Mouse (Mus musculus): Measurements from ENCODE around the gene P3h1. TPM values are rescaled to one million over a fixed set of nuclear protein-coding genes. Genes with fewer than 3 reads are reported as not detected.

Gene P3h1
- total RNA-seq (2014; rRNA removed) (14.9 and 15.0 TPM in 2 replicates), polyA plus RNA-seq (2015; fragmentation: Nextera tagmentation; extraction: Ambion mirVana) (9.8 and 10.2 TPM in 2 replicates)

- peaks cover 8% of the 10 kb centered on the region; the same call in 1 of the 2 replicates for H3K4me1 ChIP-seq (ENCODE audit: insufficient read depth, low read length)
- WGBS: under 1% methylated on average over 41 of the region's 71 CpGs
- H3K4me2 ChIP-seq (ENCODE audit: low read depth, low read length, poor library complexity, severe bottlenecking): peak within 1 kb of the TSS; percentile 86
- H3K4me3 ChIP-seq (ENCODE audit: low read depth, low read length): peak within 1 kb of the TSS; percentile 91
- no peak for TF ChIP-seq CTCF (IDR thresholded peaks at IDR 0.05)
- ATAC-seq (ENCODE audit: low FRiP score): peak; percentile 96
- no peaks in the 10 kb centered on the region for H3K9me3 ChIP-seq (ENCODE audit: low read length)
- peak; percentile 99 for DNase-seq (ENCODE audit: low spot score)
- peaks cover 11% of the 10 kb centered on the region for H3K36me3 ChIP-seq (ENCODE audit: insufficient read depth, low read length)
- peak within 1 kb of the TSS; percentile 74 for H3K9ac ChIP-seq (replicated peaks; ENCODE audit: low read length, poor library complexity, severe bottlenecking)
- no peaks in the 10 kb centered on the region for H3K27me3 ChIP-seq (ENCODE audit: insufficient read depth, low read length)
- H3K27ac ChIP-seq (ENCODE audit: low read depth, low read length): peak within 1 kb of the TSS; percentile 57
Measured at GRCm38 (mm10) chr4:119232410-119233255, at the start of gene P3h1, which contains the start of gene AU022252. TSS of gene P3h1 (plus strand) at chr4:119232915. TSS of gene AU022252 (minus strand) at chr4:119232712.

DNA sequence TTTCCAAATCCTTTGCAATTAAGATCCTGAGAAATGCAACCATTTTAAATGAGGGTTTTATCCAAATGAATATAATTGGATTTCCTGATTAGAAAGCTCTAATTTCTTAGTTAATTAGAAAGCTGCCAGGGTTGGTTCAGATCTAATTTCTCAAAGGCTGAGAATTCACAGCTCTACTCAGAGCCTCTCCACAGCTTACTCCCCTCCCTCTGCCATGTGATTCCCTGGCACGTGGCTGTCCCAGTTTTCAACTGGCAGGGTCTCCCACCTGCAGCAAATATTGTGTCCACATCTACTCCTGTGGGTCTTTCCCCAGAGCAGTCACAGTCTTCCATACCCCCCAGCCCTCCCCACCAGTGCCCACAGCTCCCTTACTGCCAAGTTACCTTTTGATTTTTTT is 49.2 kb upstream of the P3h1 start:
- Histone ChIP-seq H3K36me3 (ENCODE audit: insufficient read depth, low read length) (no peaks in the 10 kb centered on the region), H3K4me1 (ENCODE audit: insufficient read depth, low read length) (no peaks in the 10 kb centered on the region), H3K4me2 (ENCODE audit: low read depth, low read length, poor library complexity, severe bottlenecking) (no peak overlapping the region), H3K27ac (ENCODE audit: low read depth, low read length) (no peak overlapping the region), H3K4me3 (ENCODE audit: low read depth, low read length) (no peak overlapping the region), H3K9me3 (ENCODE audit: low read length) (no peaks in the 10 kb centered on the region), H3K9ac (replicated peaks; ENCODE audit: low read length, poor library complexity, severe bottlenecking) (no peak overlapping the region), H3K27me3 (ENCODE audit: insufficient read depth, low read length) (no peaks in the 10 kb centered on the region)
- TF ChIP-seq CTCF (IDR thresholded peaks at IDR 0.05): no peak
- ATAC-seq (ENCODE audit: low FRiP score) (no peak), DNase-seq (ENCODE audit: low spot score) (no peak)
- 36% methylated on average over 1 of the region's 1 CpGs for WGBS

- H3K36me3 ChIP-seq (ENCODE audit: insufficient read depth, low read length): no peaks in the 10 kb centered on the region
- WGBS: 86% methylated on average over 4 of the region's 4 CpGs
- no peaks in the 10 kb centered on the region for H3K27me3 ChIP-seq (ENCODE audit: insufficient read depth, low read length)
- no peak overlapping the region for H3K9ac ChIP-seq (replicated peaks; ENCODE audit: low read length, poor library complexity, severe bottlenecking)
- H3K4me1 ChIP-seq (ENCODE audit: insufficient read depth, low read length): no peaks in the 10 kb centered on the region
- no peak for TF ChIP-seq CTCF (IDR thresholded peaks at IDR 0.05)
- no peak overlapping the region for H3K4me2 ChIP-seq (ENCODE audit: low read depth, low read length, poor library complexity, severe bottlenecking)
- H3K9me3 ChIP-seq (ENCODE audit: low read length): no peaks in the 10 kb centered on the region
- no peak overlapping the region for H3K4me3 ChIP-seq (ENCODE audit: low read depth, low read length)
- no peak overlapping the region for H3K27ac ChIP-seq (ENCODE audit: low read depth, low read length)
- DNase-seq (ENCODE audit: low spot score): no peak
- no peak for ATAC-seq (ENCODE audit: low FRiP score)
Measured at GRCm38 (mm10) chr4:119185771-119186170, 46.9 kb upstream of the P3h1 start.

GRCm38 (mm10) chr4:119188060-119188785 is 44.5 kb upstream of the P3h1 start:
- ATAC-seq (ENCODE audit: low FRiP score): no peak
- 56% methylated on average over 11 of the region's 11 CpGs for WGBS

GRCm38 (mm10) chr4:119189392-119189791 is 43.3 kb upstream of the P3h1 start:
- no peak overlapping the region for H3K4me2 ChIP-seq (ENCODE audit: low read depth, low read length, poor library complexity, severe bottlenecking)
- no peak overlapping the region for H3K9ac ChIP-seq (replicated peaks; ENCODE audit: low read length, poor library complexity, severe bottlenecking)
- H3K27me3 ChIP-seq (ENCODE audit: insufficient read depth, low read length): no peaks in the 10 kb centered on the region
- DNase-seq (ENCODE audit: low spot score) (no peak), ATAC-seq (ENCODE audit: low FRiP score) (no peak)
- no peaks in the 10 kb centered on the region for H3K4me1 ChIP-seq (ENCODE audit: insufficient read depth, low read length)
- no peak for TF ChIP-seq CTCF (IDR thresholded peaks at IDR 0.05)
- no peak overlapping the region for H3K27ac ChIP-seq (ENCODE audit: low read depth, low read length)
- no peak overlapping the region for H3K4me3 ChIP-seq (ENCODE audit: low read depth, low read length)
- no peaks in the 10 kb centered on the region for H3K36me3 ChIP-seq (ENCODE audit: insufficient read depth, low read length)
- H3K9me3 ChIP-seq (ENCODE audit: low read length): no peaks in the 10 kb centered on the region
- WGBS: 31% methylated on average over 6 of the region's 6 CpGs

More at GRCm38 (mm10) chr4:119188060-119188785, 44.5 kb upstream of the P3h1 start:
- no peak overlapping the region for H3K9ac ChIP-seq (replicated peaks; ENCODE audit: low read length, poor library complexity, severe bottlenecking)
- H3K27me3 ChIP-seq (ENCODE audit: insufficient read depth, low read length): no peaks in the 10 kb centered on the region
- TF ChIP-seq CTCF (IDR thresholded peaks at IDR 0.05): peak; percentile 69
- no peak overlapping the region for H3K4me3 ChIP-seq (ENCODE audit: low read depth, low read length)
- H3K4me1 ChIP-seq (ENCODE audit: insufficient read depth, low read length): no peaks in the 10 kb centered on the region
- H3K27ac ChIP-seq (ENCODE audit: low read depth, low read length): no peak overlapping the region
- H3K36me3 ChIP-seq (ENCODE audit: insufficient read depth, low read length): no peaks in the 10 kb centered on the region
- no peak overlapping the region for H3K4me2 ChIP-seq (ENCODE audit: low read depth, low read length, poor library complexity, severe bottlenecking)
- no peak for DNase-seq (ENCODE audit: low spot score)
- H3K9me3 ChIP-seq (ENCODE audit: low read length): no peaks in the 10 kb centered on the region
